Mouse (Mus musculus) mouse embryonic stem cell (cell line): ENCODE measurements around the gene Vav3.

Experiments used
- in situ Hi-C, 2 experiments: fragments of 300-500 bp; cut with MboI; formaldehyde crosslinking; loops; 1 replicate in 1 of 2; 3 replicates in 1 of 2; pipeline ENCODE4 v1.14.3; 2019 to 2020; ENCODE audit warnings: low sequenced_read_pairs in 2 of 2, low pct_unique_long_range_greater_than_20kb in 1 of 2, mixed read lengths in 1 of 2; ENCODE audit not compliant: unreplicated experiment in 1 of 2

Vav3 gene

GRCm38 (mm10) chr3:109701301-109701700 lies 360.8 kb downstream of the Vav3 start:
- in situ Hi-C loops, result no loop called here

- in situ Hi-C loops, result no loop called here
Observed at GRCm38 (mm10) chr3:109707786-109708460, 367.5 kb downstream of the Vav3 start.

- in situ Hi-C loops, result no loop called here
Observed at GRCm38 (mm10) chr3:109711751-109712150, 371.3 kb downstream of the Vav3 start.

DNA sequence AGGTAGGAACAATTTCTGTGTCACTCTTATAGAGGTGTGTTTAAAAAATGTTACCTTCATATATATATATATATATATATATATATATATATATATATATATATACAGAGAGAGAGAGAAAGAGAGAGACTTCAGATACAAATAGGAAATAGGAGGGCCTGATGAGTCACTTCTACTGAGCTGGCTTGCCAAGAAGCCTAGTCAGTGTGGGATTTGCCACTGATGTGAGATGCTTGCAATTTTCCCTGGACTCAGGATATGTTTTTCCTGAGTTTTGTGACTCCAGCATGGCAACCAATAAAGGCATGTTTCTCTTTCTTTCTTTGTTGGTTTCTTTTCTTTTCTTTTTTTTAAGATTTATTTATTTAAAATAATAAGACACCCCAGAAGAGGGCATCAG lies 374.0 kb downstream of the Vav3 start:
- in situ Hi-C loops, result no loop called here

- in situ Hi-C loops, result no loop called here
Observed at GRCm38 (mm10) chr3:109721753-109722152, 381.3 kb downstream of the Vav3 start.

GRCm38 (mm10) chr3:109726776-109727175 lies 386.3 kb downstream of the Vav3 start:
- in situ Hi-C loops, result no loop called here

DNA sequence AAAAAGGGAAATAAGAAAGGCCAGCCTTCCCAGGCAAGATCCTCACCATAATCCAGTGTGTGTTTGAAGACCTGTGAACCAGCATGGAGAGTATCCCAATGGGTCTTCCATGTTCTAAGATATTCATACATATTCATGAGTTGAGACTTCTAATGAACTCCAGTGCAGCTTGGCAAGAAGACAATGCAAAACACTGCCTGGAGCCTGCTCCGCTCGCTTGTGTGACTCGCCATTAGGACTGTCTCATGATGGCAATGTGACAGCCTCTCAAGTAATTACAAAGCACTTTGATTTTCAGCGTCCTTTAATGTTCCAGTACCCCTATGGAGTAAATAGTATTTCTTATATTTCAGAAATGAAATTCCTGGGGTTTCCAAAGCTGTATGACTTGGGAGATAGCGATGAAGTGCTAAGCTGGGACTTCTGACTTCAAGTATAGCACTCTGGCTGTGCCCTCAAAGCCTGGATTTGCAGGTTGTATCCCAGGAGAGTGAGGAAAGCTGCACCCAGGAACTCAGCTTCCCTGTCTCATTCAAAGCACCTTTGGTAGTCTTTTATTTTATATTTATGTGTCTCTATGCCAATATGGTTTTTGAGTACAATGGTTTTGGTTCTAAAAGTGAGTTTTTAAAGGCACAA lies 391.3 kb downstream of the Vav3 start:
- in situ Hi-C loops, result no loop called here

GRCm38 (mm10) chr3:109732327-109733182 lies 392.1 kb downstream of the Vav3 start:
- in situ Hi-C loops, result no loop called here
